Mouse (Mus musculus) kidney, adult 9 months (tissue): ENCODE measurements at regions not wholly inside any gene's neighbourhood (a gene's known extent, or its start where the extent isn't known, plus 50 kb on each side); places are given as distances from the start of the nearest gene placed in this dataset.

Source experiments
- DNase-seq: peaks from one replicate; pipeline ENCODE4 v3.0.0; 2022

- DNase-seq, result no peak
Measured at GRCm38 (mm10) chr2:117399487-117399886, 56.7 kb upstream of the Rasgrp1 start.

DNA sequence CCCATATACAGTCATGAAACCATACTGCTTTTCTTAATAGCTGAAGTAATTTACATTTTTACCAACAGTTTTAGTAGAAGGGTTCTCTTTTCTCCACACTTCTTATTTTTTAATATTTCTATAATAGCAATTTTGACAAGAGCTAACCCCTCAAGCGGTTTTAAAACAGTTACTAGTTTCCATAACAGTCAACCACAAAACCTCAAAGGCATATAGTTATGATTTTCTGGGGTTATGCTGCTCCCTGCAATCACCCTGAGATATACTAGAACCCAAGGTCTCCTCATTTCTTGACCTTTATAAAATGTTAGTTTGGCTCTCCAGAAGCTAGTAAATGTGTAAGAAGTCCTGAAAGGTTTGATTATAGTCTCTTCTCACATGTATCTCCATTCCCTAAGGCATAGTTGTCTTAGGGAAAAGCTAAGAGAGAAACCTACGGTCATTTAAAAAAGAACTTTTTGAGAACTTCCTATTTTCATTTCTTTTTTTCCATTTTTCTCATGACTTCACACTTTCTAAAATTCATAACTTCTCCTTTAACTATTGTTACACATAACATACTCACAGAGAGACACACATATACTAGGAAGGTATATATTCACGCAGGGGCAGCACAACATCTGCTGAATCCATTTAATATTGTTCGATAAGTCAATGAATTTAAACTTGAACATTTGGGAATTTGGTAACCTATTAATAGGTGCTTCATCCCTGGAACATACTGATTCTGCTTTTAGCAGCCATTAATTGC is 60.8 kb upstream of the Rasgrp1 start:
- no peak for DNase-seq

DNA sequence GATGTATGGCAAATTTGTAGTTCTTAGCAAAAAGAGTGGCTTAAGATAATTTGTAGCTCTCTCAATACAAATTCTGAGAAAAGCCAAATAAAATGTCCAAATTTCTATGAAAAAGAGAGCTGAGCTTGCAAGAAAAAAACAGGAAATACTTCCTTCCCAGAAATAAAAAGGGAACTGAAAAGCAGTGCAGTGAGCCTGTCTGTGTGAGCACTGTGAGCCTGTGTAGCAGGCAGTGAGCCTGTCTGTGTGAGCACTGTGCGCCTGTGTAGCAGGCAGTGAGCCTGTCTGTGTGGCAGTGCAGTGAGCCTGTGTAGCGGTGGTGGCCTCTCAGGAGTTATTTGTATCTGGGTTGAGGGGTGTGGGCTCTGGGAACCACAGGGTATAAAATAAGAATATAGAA is 62.7 kb upstream of the Rasgrp1 start:
- no peak for DNase-seq

GRCm38 (mm10) chr2:117408241-117408640 is 65.4 kb upstream of the Rasgrp1 start:
- DNase-seq, result no peak

- peak; percentile 22 for DNase-seq
Measured at GRCm38 (mm10) chr2:117412045-117412606, 69.3 kb upstream of the Rasgrp1 start.

- no peak for DNase-seq
Measured at GRCm38 (mm10) chr2:117417229-117417970, 74.6 kb upstream of the Rasgrp1 start.

DNA sequence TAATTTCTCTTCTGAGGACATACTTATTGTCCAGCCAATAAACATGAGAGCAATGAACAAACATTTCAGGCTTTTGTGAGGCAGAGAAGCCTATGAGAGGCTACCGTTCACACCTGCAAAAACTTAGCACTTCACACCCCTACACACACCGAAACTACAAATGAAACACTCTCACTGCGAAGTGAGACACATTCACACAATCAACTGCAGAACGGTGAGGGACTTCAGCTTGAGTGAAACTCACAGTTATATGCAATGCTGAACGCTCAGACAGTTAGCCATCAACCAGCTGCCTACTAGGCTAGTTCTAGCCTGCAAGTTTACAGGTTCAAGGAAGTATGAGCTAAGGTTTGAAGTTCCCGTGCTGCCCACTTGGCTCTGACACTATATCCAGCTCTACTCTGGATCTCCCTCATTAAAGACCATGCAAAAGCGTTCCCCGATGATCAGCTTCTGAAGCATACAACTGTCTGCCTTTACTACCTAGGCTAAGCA is 75.4 kb upstream of the Rasgrp1 start:
- no peak for DNase-seq

DNA sequence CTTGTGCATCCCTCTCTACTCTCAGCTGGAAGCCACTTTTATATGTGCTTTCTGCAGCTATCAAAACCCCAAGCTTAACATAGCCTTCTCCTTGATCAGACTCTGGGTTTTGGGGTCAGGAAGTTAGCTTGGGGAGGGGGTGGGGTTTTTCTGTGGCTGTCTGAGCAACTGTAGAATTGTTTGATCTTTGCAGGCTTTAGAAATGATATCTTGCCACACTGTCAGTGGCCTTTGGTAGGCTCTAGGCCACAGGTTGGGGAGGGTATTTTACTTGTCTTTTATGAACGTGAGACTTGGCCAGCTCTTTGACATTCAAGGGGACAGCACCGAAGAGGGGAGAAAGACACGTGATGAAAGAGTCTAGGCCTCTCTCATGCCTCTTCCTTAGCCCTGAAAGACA is 75.9 kb upstream of the Rasgrp1 start:
- no peak for DNase-seq

GRCm38 (mm10) chr2:117421376-117421775 is 78.6 kb upstream of the Rasgrp1 start:
- DNase-seq, result no peak

DNA sequence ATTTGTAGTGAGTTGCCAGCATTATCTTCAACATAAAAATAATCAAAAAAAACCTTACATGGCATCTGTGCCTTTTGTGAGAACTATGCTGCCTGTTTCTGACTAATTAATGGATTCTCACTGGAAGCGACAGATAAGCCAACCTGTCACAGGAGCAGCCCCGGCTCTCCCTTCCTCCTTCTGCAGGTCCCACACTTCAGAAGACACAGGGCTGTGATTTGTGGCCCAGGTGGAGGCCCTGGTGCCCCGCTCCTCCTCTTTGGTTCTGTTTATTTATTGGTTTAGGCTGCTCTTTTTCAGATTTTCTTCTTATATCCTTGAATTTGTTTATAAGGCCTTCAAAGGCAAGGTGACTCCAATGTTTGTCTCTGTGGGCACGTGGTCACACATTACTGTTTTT is 80.0 kb upstream of the Rasgrp1 start:
- no peak for DNase-seq

DNA sequence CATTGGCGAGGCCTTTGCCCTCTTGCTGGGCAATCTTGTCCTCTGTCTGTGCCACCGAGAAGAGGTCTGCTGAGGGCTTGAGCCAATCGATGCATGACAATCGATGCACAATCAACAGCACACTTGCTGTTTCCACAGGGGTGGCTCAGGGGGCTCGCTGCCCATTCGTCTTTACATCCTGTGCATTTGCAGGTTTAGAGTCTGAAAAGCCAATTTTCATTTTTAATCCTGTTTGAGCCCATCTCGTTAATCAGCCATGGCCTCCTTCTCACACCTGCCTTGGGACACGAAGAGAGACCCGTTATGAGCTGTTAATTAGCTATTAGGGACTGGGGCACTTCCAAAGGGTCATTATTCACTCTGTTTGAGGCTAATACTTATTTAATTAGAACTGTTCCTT is 86.4 kb upstream of the Rasgrp1 start:
- no peak for DNase-seq

DNA sequence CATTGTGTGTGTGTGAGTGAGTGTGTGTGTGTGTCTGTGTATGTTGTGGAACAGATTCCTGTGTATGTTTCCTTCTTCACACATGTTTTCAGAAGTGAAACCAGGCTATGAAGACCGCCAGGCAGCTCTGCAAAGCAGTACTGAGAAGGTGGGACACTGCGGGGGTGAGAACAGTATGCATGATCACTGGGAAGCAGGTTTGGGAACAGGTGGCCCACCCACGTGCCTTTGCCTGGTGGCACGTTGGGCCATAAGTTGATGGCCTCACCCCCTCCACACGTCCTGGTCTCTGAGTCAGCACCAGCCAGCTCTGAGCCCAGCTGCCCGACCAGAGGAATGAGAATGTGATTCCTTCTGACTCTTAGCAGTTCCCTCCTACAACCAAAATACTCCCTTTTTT is 89.2 kb upstream of the Rasgrp1 start:
- DNase-seq, result no peak

DNA sequence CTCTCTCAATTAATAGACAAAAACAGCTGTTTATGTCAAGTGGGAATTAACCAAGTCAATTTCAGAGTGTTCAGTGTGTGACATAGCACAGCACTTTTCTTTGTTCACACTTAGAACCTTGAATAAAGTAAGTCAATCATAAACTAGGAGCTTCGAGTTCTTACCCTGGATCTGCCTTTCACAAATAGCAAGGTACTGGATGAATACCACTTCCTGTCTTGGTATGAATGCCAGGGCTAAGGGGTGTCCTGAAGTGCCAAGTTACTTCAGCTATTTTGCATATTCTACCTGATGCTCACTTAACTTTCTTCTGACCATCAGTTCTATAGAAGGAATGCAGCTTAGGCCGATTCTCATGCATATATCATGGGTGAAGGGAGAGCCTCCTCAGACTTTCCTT is 90.1 kb upstream of the Rasgrp1 start:
- no peak for DNase-seq

- no peak for DNase-seq
Measured at GRCm38 (mm10) chr2:117433482-117433881, 90.7 kb upstream of the Rasgrp1 start.

GRCm38 (mm10) chr2:117438079-117438478 is 95.3 kb upstream of the Rasgrp1 start:
- no peak for DNase-seq

GRCm38 (mm10) chr2:117438586-117439371 is 96.0 kb upstream of the Rasgrp1 start:
- DNase-seq, result peak; percentile 65

DNA sequence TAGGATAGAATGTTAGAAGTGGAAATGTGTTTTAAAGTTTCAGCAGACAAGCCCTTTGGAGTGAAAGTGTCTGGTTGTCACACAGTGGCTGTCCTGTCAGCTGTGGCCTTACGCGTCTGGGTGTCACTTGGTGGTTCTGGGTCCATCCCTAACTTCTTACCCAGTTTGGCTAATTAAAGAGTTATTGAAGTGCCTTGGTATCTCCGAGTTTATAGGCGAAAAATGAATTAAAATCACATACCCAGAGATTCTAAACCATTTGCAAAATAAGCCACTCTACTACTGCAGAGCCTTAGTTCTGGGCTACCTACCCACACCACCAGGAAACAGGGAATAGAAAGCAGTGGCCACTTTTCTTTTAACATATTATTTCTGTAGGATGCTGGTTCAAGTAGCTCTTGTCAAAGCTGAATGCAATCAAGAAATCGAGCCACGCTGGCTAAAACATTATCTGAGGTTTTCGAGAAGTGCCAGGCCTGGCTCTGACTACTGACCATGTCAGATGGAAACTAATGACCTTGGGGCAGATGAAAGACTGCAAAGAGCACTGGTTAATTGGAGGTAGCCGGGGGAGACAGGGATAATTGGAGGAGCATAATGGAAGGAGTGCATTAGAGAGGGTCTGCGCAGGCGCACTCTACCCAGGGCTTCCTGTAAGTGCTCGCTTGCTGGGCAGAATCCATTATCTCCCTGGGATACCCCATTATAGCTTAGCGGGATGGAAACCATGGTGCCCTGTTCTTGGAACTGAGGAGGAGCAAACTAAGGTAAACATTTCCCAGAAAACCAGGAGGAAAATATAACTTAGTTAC is 96.8 kb upstream of the Rasgrp1 start:
- no peak for DNase-seq

- DNase-seq, result no peak
Measured at GRCm38 (mm10) chr2:117440801-117441281, 98.0 kb upstream of the Rasgrp1 start.

DNA sequence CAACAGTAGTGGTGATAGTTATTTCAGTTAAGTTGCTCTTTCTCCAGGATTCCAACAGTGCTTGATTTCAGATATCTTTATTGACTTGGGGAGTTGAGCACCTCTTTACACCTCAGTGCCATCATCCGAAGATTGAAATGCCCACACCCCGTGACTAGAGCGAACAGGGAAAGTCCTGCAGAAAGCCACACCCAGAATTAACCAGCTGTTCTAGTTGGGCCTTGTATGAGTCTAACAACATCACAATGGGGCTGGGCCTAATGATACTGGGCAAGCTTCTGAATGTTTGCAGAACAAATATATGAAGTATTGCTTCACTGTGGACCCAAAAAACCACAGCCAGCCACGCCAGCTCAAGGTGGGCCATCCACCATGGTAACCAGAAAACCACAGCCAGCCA is 100.1 kb upstream of the Rasgrp1 start:
- DNase-seq, result no peak

DNA sequence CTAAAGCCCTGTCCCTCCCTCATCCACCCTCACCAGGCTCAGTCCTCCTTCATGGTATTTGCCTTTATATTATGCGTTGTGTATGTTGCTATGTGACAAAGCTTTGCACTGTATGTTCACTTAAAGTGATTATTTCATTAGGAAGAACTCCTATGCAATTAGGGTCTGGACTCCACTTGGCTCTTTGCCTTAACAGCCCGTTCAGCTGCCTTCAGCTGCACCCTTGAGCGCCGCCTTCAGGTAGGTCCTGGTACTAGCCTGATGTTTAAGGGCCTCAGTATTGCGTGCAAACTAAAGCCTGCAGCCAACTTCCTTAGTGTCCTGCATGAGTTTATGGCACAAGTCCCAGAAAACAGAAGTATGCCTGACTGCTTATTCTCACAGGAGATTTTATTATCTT is 101.9 kb upstream of the Rasgrp1 start:
- peak; percentile 14 for DNase-seq

DNA sequence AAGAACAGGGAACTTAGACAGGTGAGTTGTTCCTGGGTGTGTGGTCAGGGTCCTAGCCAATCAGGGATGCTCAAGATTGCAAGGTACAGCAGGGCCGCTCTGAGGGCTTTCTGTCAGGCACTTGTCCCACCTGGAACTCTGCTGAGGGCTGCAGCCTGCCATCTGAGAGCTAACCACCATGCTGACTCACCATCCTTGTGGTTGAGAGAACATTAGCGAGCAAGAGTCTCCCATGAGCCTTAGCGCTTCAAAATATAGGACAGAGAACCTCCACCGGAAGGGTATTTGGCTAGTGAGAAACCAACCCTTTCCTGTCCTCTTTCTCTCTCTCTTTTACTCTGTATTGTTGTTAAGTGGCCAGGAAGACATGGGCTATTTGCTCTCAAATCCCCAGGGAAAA is 104.1 kb upstream of the Rasgrp1 start:
- DNase-seq, result no peak
